Mouse (Mus musculus) lung, postnatal 0 days (tissue): ENCODE measurements at regions not wholly inside any gene's neighbourhood (a gene's known extent, or its start where the extent isn't known, plus 50 kb on each side); places are given as distances from the start of the nearest gene placed in this dataset.

Experiments
- CTCF ChIP-seq: IDR thresholded peaks from 2 replicates; pipeline ENCODE4 v1.5.1; 2016; ENCODE audit warnings: antibody characterized with exemption, mild to moderate bottlenecking
- EP300 ChIP-seq: IDR thresholded peaks from 2 replicates; pipeline ENCODE4 v1.6.1; 2016; ENCODE audit warnings: antibody characterized with exemption, mild to moderate bottlenecking, control low read depth

- TF ChIP-seq EP300 (no peak), CTCF (no peak)
Measured at GRCm38 (mm10) chr13:5716749-5717148, 144.5 kb upstream of the Klf6 start.
